Mouse (Mus musculus) E14TG2a.4 (cell line): ENCODE results near the gene Mtus2.

Experiments
- CTCF ChIP-seq: conservative IDR thresholded peaks from 2 replicates; pipeline ENCODE4 v1.5.1; 2014; ENCODE audit warnings: low read length
- NANOG ChIP-seq: IDR thresholded peaks from 2 replicates; pipeline ENCODE4 v1.6.1; 2014; ENCODE audit warnings: borderline replicate concordance, low read length, mixed read lengths
- POU5F1 ChIP-seq: IDR thresholded peaks from 2 replicates; pipeline ENCODE4 v1.6.1; 2014; ENCODE audit warnings: low read length, borderline replicate concordance

DNA sequence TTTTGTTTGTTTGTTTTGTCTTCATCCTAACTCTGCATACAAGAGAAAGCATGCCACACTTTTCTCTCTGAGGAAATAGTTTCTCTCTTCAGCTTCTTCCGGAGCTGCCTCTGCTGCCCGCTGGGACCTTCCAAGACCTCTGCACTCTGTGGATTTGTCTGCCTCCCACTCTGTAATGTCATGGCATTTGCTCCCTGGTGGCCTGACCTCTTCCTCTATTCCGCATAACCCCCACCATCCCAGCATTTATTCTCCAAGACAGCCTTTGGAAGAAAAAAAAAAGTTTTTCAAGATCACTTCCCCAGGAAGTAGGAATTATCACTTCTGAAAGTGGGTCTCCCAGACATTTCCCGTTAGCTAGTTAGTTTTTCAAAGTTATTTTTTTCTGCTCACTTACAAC lies 218.0 kb downstream of the Mtus2 start:
- TF ChIP-seq CTCF (no peak), NANOG (no peak), POU5F1 (no peak)
